Mouse (Mus musculus) embryo, embryonic 9.5 days (tissue): ENCODE measurements at regions not wholly inside any gene's neighbourhood (a gene's known extent, or its start where the extent isn't known, plus 50 kb on each side); places are given as distances from the start of the nearest gene placed in this dataset.

Source experiments
- DNase-seq: peaks from one replicate; pipeline ENCODE4 v3.0.0-alpha.2; 2017; ENCODE audit errors: extremely low spot score

- DNase-seq = no peak
Measured at GRCm38 (mm10) chr12:58901931-58902330, 109.9 kb downstream of the Sec23a start.

GRCm38 (mm10) chr12:58875808-58876207, 136.0 kb downstream of the Sec23a start:
- no peak for DNase-seq

- no peak for DNase-seq
Measured at GRCm38 (mm10) chr12:58872465-58872864, 139.4 kb downstream of the Sec23a start.

GRCm38 (mm10) chr12:58856498-58856897, 155.3 kb downstream of the Sec23a start:
- no peak for DNase-seq

- DNase-seq = no peak
Measured at GRCm38 (mm10) chr12:58851677-58852385, 160.0 kb downstream of the Sec23a start.

- no peak for DNase-seq
Measured at GRCm38 (mm10) chr12:58829656-58830055, 182.2 kb downstream of the Sec23a start.

GRCm38 (mm10) chr12:58827864-58828263, 184.0 kb downstream of the Sec23a start:
- DNase-seq = no peak

- no peak for DNase-seq
Measured at GRCm38 (mm10) chr12:58825139-58825921, 186.5 kb downstream of the Sec23a start.

GRCm38 (mm10) chr12:58822971-58823370, 188.8 kb downstream of the Sec23a start:
- no peak for DNase-seq

- no peak for DNase-seq
Measured at GRCm38 (mm10) chr12:58804068-58804467, 207.7 kb downstream of the Sec23a start.

- DNase-seq = peak; percentile 73
Measured at GRCm38 (mm10) chr12:58802410-58802809, 209.4 kb downstream of the Sec23a start.
